Comparison of ENCODE assay signal across 8 mouse cellular contexts in the genomic region with DNA sequence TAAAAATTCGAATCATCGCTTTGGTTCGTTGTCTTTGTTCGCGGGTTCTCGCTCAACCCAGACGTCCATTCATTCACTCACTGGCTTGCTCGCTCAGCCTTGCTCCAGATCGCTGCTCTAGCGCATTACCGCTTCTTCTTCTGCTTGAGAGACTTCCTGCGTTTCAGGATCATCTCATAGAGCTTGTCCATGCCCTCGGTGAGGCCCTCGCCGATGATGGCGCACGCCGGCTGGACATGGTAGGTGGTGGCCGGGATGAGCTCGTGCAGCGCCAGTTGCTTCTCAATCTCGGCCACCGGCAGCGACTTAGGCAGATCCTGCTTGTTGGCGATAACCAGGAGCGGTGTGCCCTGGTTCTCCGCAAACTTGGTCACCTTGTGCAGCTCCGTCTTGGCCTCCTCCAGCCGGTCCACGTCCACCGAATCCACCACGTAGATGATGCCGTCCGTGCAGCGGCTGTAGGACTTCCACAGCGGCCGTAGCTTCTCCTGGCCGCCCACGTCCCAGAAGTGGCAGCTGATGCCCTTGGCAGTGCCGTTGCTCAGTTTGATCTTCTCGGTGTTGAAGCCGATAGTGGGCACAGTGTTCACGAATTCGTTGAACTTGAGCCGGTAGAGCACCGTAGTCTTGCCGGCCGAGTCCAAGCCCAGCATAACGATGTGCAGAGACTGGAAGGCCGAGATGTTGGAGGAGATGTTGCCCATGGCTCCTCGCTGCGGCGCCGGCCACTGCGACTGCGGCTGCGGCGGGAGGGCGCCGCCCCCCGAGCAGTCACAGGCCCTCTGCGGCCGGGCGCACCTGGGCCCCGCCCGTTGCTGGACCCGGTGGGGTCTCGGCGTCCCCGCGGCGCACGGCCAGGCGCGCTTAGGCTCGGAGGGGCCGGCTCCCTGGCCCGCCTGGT. TPM values are rescaled to one million over a fixed set of nuclear protein-coding genes. Genes with fewer than 3 reads are reported as not detected.
A peak's percentile ranks its signal among the peaks of the same experiment; 100 is the strongest.
DNase-seq lines count a peak whose midpoint lies in the region; ATAC-seq and TF ChIP-seq lines count a peak whose summit lies in the region.

No protein-coding gene starts in this region.

- H3K9ac ChIP-seq in embryonic facial prominence, embryonic 12.5 days = peak overlapping the region; percentile 90
- peak overlapping the region; percentile 86 for H3K9ac ChIP-seq in heart, postnatal 0 days (replicated peaks; ENCODE audit: low read depth, low read length)

- peaks cover 42% of the 10 kb centered on the region for H3K36me3 ChIP-seq in C2C12 (ENCODE audit: control insufficient read depth, insufficient read depth)
- H3K36me3 ChIP-seq in embryonic facial prominence, embryonic 12.5 days = peaks cover 7% of the 10 kb centered on the region
- H3K36me3 ChIP-seq in heart, postnatal 0 days (replicated peaks; ENCODE audit: control insufficient read depth, insufficient read depth, low read length) = no peaks in the 10 kb centered on the region

- H3ac ChIP-seq in C2C12 (ENCODE audit: control insufficient read depth, insufficient read length, low read depth) = peak overlapping the region; percentile 98

- peak; percentile 18 for ATAC-seq in embryonic facial prominence, embryonic 12.5 days (ENCODE audit: insufficient number of reproducible peaks, insufficient read depth, low FRiP score, low TSS enrichment)
- ATAC-seq in heart, postnatal 0 days (ENCODE audit: insufficient read depth, low read depth) = peak; percentile 59
- no peak for ATAC-seq in erythroid progenitor cell, adult 5-6 weeks (replicated peaks; ENCODE audit: low FRiP score, poor library complexity, severe bottlenecking)

- TF ChIP-seq CTCF in C2C12 (IDR thresholded peaks at IDR 0.05; ENCODE audit: control insufficient read depth, insufficient read depth, insufficient read length) = no peak
- TF ChIP-seq CTCF in heart, postnatal 0 days (IDR thresholded peaks at IDR 0.05; ENCODE audit: low read depth) = no peak

- H3K4me3 ChIP-seq in C2C12 (ENCODE audit: insufficient read depth, poor library complexity, severe bottlenecking) = peak overlapping the region; percentile 96
- H3K4me3 ChIP-seq in embryonic facial prominence, embryonic 12.5 days = peak overlapping the region; percentile 85
- peak overlapping the region; percentile 85 for H3K4me3 ChIP-seq in heart, postnatal 0 days (ENCODE audit: low read depth, low read length)

- DNase-seq in adrenal gland, adult 2 months = peak; percentile 70
- peak; percentile 21 for DNase-seq in heart, postnatal 0 days (ENCODE audit: low spot score)
- peak; percentile 63 to 66 for DNase-seq in kidney, postnatal 4 days
- peak; percentile 26 for DNase-seq in lung, postnatal 25 days (ENCODE audit: low spot score)
- peak; percentile 48 for DNase-seq in right cerebral cortex, adult 18-20 months

- no peaks in the 10 kb centered on the region for H3K27me3 ChIP-seq in C2C12 (ENCODE audit: control insufficient read depth, insufficient read depth, insufficient read length)
- H3K27me3 ChIP-seq in embryonic facial prominence, embryonic 12.5 days = no peaks in the 10 kb centered on the region
- H3K27me3 ChIP-seq in heart, postnatal 0 days (ENCODE audit: control insufficient read depth, insufficient read depth, low read length) = no peaks in the 10 kb centered on the region; the same call in 1 of the 2 replicates

- H3K79me2 ChIP-seq in C2C12 (ENCODE audit: control insufficient read depth, insufficient read depth) = peaks cover 58% of the 10 kb centered on the region

- TF ChIP-seq EP300 in heart, postnatal 0 days (IDR thresholded peaks at IDR 0.05; ENCODE audit: low read depth) = no peak

- peaks cover 23% of the 10 kb centered on the region; the same call in 1 of the 2 replicates for H3K4me1 ChIP-seq in embryonic facial prominence, embryonic 12.5 days
- peaks cover 28% of the 10 kb centered on the region for H3K4me1 ChIP-seq in heart, postnatal 0 days (ENCODE audit: control insufficient read depth, insufficient read depth)

- H3K27ac ChIP-seq in embryonic facial prominence, embryonic 12.5 days = peak overlapping the region; percentile 90
- peak overlapping the region; percentile 90 for H3K27ac ChIP-seq in heart, postnatal 0 days (ENCODE audit: low read depth)

- H3K4me2 ChIP-seq in embryonic facial prominence, embryonic 12.5 days (replicated peaks) = peak overlapping the region; percentile 70
- H3K4me2 ChIP-seq in heart, postnatal 0 days (ENCODE audit: low read depth, low read length) = peak overlapping the region; percentile 87

- H3K9me3 ChIP-seq in embryonic facial prominence, embryonic 12.5 days = no peaks in the 10 kb centered on the region
- no peaks in the 10 kb centered on the region for H3K9me3 ChIP-seq in heart, postnatal 0 days (replicated peaks; ENCODE audit: control insufficient read depth, low read length)

- WGBS in embryonic facial prominence, embryonic 12.5 days = under 1% methylated on average over 78 of the region's 78 CpGs
- WGBS in heart, postnatal 0 days = under 1% methylated on average over 78 of the region's 78 CpGs

- peaks cover 49% of the 10 kb centered on the region for H3K79me3 ChIP-seq in C2C12 (ENCODE audit: low read depth)

TF ChIP-seq in C2C12, 6 proteins besides CTCF, POLR2A, EP300 and RAD21:
- no peak for TF ChIP-seq CEBPB (IDR thresholded peaks at IDR 0.05; ENCODE audit: low read depth)
- TF ChIP-seq FOSL1 (IDR thresholded peaks at IDR 0.05; ENCODE audit: insufficient read depth, low read length, poor library complexity, severe bottlenecking) = no peak
- no peak for TF ChIP-seq MYOD1 (IDR thresholded peaks at IDR 0.05; ENCODE audit: control insufficient read depth, insufficient read length, low read depth)
- no peak for TF ChIP-seq USF1 (IDR thresholded peaks at IDR 0.05; ENCODE audit: low read depth)
- TF ChIP-seq MAX (IDR thresholded peaks at IDR 0.05) = no peak
- no peak for TF ChIP-seq MYOG (IDR thresholded peaks at IDR 0.05; ENCODE audit: control insufficient read depth, extremely low read depth, insufficient read length)
TF ChIP-seq in C2C12: peak in this region for 0.

RNA-seq across cellular contexts. Expression of a gene that starts 0.8 kb away (rescaled TPM):
- polyA plus RNA-seq in C2C12 (2012; fragmentation: generic; extraction: Trizol) = 81.3 TPM
- total RNA-seq in adrenal gland, adult 2 months (2021) = 10 to 100 TPM in 1 of 2 experiments, 1 to 10 TPM in 1; 7.3 to 14.8 TPM
- polyA plus RNA-seq in adrenal gland, adult 2 months (2012; rRNA removed) = 12.3 and 14.3 TPM in 2 replicates
- 17.5 and 17.9 TPM in 2 replicates for polyA plus RNA-seq in embryonic facial prominence, embryonic 12.5 days (2016; fragmentation: Nextera tagmentation; extraction: Ambion mirVana)
- total RNA-seq in heart, postnatal 0 days (2014; rRNA removed; ENCODE audit: low replicate concordance) = 20.9 and 23.4 TPM in 2 replicates
- 6.0 and 6.2 TPM in 2 replicates for polyA plus RNA-seq in heart, postnatal 0 days (2015; fragmentation: Nextera tagmentation; extraction: Ambion mirVana)
- 2.9 and 4.0 TPM in 2 replicates for total RNA-seq in erythroid progenitor cell, adult 5-6 weeks (2015; ENCODE audit: low replicate concordance)
- 2.6 and 4.7 TPM in 2 replicates for total RNA-seq in erythroid progenitor cell, adult 5-6 weeks (2017; ENCODE audit: low replicate concordance)
